Mouse (Mus musculus) urinary bladder, adult 2 months (tissue): ENCODE results near the gene Aup1. TPM values are rescaled to one million over a fixed set of nuclear protein-coding genes. Genes with fewer than 3 reads are reported as not detected.
A peak's percentile ranks its signal among the peaks of the same experiment; 100 is the strongest.

ENCODE experiments used
- DNase-seq: peaks from one replicate; pipeline ENCODE4 v3.0.0; 2022; ENCODE audit warnings: low spot score
- polyA plus RNA-seq: library from polyadenylated mRNA; depleted of rRNA; stranded (reverse); fragments of >200 nt; gene quantifications from 2 replicates; pipeline ENCODE4 v1.2.3, GENCODE M21; 2012; rRNA removed

The Aup1 gene
- polyA plus RNA-seq = 189 and 247 TPM in 2 replicates

- DNase-seq = peak; percentile 88
These were observed at the start of gene Aup1 for GRCm38 (mm10) chr6:83054074-83054851. Gene Aup1 (plus strand): TSS chr6:83054521.

DNA sequence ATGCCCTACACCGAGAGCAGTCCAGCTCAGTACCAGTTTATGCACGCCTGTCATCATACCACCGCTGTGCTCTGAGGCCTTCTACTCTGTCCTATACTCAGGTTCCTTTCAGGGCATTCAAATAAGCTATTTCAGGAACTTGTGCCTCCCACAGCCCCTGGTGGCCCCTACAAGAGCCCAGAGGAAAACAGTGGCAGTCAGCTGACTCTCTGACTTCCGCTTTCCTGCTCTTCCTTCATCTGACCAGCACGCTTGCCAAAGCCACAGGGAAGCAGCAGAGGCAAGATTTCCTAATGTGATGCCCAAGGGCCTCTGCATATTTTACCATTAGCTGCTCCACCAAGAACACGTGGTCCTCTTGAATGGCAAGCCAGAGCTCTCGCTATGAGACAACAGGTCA is 49.4 kb upstream of the Aup1 start:
- no peak for DNase-seq

GRCm38 (mm10) chr6:83005444-83006011 is 48.8 kb upstream of the Aup1 start:
- DNase-seq = no peak

DNA sequence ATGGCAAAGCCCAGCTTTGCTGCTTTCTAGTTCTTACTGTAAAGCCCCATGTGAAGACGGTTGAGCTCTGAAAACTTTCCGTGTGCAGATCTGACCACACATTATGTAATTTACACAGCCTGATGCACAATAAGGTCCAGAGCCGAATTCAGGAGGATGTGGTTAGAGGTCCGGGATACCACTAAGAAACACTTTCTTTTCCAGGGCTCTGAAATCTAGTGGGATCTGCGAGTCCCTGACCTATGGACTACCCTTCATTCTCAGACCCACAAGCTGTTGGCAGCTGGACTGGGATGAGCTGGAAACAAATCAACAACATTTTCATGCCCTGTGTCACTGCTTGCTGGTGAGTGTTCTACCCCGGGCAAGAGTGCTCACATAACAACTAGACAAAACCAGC is 48.2 kb upstream of the Aup1 start:
- DNase-seq = no peak

- no peak for DNase-seq
These were observed 45.7 kb upstream of the Aup1 start for GRCm38 (mm10) chr6:83008659-83009058.

DNA sequence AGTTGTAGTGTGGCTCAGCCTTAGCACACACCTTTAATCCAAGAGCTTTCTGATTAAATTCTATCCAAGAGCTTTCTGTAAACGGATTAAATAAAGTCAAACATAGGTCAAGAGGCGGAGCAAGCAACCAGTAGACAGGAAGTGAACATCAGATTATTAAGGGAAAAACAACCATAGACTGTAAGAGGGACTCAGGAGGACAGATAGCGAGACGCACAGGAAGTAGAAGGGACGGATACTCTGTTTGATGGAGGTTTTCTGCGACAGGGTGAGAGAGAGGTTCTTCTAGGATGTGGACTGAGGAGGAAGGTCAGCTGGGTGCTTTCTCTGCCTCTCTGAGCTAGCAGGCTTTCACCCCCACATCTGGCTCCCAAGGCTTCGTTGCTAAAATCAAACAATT is 44.3 kb upstream of the Aup1 start:
- no peak for DNase-seq

GRCm38 (mm10) chr6:83011255-83011654 is 43.1 kb upstream of the Aup1 start:
- no peak for DNase-seq

- no peak for DNase-seq
These were observed 42.6 kb upstream of the Aup1 start for GRCm38 (mm10) chr6:83011756-83012155.

DNA sequence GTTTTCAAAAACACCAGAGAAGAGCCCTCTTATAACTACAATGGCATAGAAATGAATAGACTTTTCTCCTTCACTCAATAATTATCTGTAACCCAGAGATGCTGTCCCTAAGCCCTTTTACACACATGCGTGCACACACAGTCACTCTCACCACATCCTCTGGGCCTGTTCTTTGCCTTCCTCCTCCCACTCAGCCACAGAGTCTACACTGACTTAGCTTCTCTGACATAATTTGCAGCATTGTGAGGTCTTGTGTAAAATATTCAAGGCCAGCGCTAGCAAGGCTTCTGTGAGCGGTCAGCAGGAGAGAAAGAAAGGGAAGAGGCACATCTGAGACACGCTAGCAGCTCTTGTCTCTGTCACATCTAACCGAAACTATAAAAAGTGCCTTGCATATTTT is 40.9 kb upstream of the Aup1 start:
- DNase-seq = no peak

DNA sequence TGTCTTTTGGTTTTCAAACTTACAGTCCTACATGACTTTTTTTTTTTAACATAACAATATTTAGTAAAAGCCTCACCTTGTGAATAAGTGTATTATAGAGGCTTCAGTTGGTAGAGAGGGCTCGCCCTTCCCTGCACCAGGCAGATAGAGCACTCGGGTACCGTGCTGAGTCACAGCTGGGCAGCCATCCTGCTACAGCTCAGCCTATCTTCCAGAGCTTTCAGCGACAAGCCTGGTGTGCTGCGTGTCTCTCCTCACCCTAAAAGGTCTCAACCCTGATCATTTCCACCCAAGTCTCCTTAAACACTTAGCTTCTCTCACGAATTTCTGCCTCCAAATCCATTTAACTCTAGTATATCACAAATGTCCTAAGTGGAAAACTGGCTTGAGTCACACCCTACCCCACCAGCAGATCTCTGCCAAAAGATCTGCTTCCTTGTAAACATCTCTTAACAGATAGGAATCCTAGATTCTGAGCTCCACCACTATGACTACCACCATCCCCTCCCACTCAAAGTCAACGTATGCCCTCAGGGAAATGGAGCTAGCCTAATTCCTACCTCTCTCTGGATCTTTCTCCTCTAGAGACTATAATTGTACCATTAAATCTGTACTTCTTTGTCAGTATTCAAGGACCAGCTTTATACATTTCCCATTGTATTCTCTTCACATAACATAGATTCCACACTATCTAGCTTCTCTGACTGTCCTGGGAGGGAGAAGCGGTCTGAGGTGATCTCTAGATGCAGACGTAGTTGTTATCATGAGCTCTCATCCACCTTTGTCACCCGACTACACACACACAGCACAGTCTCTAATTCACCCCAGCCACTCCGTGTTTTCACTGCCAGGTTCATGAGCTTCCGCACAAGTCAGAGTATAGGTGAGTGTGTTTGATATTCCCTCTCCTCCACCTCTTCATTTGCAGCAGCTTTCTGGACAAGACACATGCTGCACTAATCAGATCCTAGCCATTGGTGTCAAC is 39.5 kb upstream of the Aup1 start:
- DNase-seq = no peak

- DNase-seq = no peak
These were observed 38.6 kb upstream of the Aup1 start for GRCm38 (mm10) chr6:83015749-83016148.

DNA sequence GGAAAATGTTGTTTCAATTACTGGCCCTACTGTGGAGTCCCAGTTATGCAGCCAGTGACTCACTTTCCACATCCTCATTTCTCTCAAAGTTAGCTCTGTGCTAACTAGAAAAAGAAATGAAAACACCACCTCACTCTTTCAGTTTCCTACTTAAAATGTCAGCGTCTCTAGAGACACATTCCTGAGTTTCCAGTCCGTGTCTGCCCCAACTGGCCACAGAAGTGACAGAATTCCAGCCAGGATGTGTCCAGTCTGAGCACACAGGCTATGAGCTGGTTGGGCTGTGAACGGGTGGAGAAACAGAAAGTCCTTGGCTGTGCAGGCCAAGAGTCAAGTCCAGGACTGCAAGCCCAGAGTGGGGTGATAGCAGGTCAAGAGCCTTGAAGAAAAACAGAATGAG is 37.1 kb upstream of the Aup1 start:
- no peak for DNase-seq

DNA sequence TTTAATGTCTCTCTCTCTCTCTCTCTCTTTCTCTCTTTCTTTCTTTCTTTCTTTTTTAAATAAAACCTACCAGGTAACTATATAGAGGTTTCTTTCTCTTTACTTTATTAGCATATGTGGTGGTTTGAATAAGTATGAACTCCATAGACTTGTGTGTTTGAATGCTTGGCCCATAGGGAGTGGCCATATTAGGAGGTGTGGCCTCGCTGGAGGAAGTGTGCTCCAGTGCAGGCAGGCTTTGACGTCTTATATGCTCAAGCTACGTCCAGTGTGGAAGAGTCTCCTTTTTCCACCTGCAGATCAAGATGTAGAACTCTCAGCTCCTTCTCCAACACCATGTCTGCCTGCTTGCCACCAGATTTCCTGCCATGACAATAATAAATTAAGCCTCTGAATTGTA is 35.3 kb upstream of the Aup1 start:
- no peak for DNase-seq

DNA sequence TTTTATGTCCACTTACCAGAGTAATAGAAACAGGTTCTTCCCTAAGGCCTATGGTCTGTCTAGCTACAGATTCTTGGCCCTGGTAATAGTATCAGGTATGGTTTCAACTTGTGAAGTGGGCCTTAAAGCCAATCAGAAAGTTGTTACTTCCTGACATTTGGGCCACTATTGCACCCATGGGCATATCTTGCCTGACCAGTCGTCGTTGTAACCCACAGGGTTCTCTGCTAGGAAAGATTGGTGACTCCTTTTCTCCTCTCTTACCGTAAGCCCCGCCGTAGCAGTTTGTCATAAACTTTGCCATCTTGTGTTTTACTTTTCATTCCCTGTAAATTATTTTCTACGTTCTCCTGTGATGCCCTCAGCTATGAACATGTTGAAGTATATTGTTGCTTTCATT is 34.2 kb upstream of the Aup1 start:
- no peak for DNase-seq

DNA sequence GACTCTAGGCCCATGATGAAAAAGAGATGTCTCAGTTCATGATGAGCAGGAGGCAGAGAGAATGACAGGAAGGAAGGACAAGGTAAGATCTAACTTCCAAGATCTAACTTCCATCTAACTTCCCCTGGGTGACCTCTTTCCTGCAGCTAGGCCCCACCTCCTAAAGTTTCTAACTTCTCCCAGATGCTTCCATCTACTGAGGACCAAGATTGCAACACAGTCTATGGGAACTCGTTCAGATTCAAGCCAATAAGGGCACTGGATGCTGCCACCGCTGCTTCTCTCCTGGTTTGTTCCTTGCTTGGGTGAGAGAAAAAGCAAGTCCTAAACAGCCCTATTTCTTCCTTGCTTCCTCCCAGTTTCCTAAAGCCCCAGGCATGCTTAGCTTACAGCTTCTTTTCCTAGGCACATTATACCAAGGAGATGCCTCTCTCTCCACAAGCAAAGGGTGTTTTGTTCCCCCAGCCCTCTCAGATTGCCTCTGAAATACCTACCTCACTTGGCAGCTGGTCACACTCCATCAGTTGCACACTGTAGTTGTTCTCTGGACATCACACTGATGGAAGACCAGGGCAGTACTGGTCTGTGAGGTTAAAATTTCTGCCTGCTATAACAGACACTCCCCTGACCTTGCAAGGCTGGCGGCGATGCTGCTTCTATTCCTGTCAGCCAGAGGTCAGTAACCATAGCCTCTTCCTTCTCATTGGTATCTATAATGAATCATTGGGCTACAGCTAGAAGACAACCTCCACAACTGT is 33.3 kb upstream of the Aup1 start:
- no peak for DNase-seq

DNA sequence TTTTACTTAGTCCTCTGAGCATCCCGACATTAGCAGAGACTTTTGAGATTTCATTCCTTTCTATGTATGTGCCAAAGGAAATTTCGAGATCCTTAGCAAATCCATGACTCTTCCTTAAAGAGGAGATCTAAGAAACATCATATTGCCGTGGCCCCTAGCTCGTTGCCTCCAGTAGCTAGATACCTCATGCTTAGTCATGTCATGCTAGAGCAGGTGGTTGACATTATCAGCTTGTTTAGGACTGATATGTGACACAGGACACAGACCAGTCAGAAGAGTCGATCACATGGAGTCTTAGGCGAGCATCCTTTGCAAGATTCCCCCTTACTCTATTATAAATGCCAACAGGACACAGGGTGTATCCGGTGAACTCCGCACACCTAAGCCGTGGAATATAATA is 31.3 kb upstream of the Aup1 start:
- no peak for DNase-seq

- no peak for DNase-seq
These were observed 30.5 kb upstream of the Aup1 start for GRCm38 (mm10) chr6:83023786-83024185.

DNA sequence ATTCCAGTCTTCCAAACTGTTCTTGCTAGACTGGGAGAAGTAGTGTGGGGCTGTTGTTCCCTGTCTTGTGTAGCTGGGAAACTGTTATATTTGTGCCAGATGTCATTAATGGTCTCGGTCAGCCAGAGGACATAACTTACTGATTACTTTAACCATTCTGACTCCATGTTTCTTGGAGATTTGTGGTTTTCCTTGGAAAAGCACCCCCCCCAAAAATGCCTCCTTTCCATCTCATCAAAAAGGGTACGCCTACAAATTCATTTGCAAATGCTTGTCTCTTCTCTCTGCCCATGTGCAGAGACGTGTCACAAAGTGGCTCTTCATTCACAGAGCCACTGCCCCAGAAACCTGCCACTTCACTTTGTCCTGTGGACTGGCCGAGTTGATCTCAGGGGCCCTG is 29.9 kb upstream of the Aup1 start:
- DNase-seq = no peak

DNA sequence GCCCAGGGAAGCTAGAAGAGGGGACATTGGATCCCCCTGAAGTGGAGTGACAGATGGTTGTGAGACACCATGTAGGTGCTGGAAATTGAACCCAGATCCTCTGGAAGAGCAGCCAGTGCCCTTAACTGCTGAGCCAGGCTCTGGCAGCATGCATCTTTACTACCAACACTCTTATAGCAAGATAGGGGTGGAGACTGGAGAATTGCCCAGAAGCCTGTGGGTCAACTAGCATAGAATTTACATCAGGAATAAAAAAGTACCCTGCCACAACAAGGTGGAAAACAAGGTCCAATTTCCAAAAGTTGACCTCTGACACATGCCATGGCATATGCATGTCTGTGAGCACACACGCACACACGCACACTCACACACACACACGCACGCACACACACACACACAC is 29.1 kb upstream of the Aup1 start:
- no peak for DNase-seq

- DNase-seq = no peak
These were observed 27.0 kb upstream of the Aup1 start for GRCm38 (mm10) chr6:83027293-83027692.

DNA sequence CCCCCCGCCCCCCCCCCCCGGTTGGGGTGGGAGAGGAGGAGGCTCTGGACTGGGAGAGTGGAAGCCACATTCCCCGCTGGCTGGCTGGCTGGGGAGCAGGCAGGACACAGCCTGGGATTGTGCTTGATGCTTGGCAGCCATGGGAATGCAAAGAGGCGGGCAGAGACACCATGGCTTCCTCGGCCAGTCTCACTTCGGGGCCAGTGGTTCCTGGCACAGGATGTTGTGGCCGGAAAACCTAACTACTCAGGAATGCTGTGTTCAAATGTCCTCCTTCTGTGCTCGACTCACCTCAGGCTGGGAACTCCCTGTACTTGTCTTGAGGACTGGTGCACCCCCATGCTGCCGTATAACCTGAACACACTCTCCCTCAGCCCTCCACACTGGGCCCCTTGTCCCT is 26.6 kb upstream of the Aup1 start:
- DNase-seq = no peak

DNA sequence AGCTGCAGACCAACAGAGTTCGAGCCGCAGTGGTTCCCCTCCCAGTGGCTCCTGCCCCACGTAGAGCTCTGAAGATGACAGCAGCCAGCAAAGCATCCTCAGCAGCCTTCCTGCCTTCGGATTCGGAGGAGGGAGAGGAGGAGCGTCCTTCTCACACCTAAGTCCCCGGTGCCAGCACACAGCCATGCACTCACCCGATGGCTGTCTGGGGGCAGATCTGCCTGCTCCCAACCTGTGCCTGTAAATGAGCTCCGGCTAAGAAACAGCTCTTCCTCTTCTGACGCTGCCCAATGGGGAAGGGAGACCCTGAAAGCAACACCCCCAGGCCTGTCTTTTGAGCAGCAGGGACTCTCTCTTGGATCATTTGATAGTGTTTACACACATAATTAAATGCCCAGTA is 24.5 kb upstream of the Aup1 start:
- DNase-seq = no peak
